8 mouse cellular contexts compared by ENCODE assay signal in the genomic region with DNA sequence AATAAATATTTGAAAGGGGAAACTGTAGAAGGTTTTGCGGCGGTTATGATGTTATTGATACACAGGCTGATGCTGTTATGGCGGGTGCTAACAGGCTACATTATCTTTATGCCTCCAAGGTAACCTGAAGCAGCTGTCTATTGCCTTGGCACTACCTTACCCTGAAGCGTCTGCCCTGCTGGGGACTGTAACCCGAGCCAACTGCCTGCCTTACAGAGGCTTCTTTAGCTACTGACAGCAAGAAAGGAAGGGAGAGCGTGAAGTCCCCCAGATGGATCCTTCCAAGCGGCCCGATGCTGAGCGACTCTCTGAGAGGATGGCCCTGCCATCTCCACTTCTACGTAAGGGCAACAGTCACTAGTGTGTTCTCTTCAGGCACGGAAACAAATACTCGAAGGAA. TPM values are rescaled to one million over a fixed set of nuclear protein-coding genes. Genes with fewer than 3 reads are reported as not detected.
DNase-seq lines count a peak whose midpoint lies in the region; ATAC-seq and TF ChIP-seq lines count a peak whose summit lies in the region.

Gene Fam107b, plus strand, starts transcription at position 303 of the 400 bp plus-strand sequence.

- H3K27me3 ChIP-seq in heart, embryonic 14.5 days (ENCODE audit: control insufficient read depth, insufficient read depth, low read length) = no peaks in the 10 kb centered on the region
- peaks cover 3% of the 10 kb centered on the region; the same call in 1 of the 2 replicates for H3K27me3 ChIP-seq in G1E (ENCODE audit: insufficient read depth, low read length)
- no peaks in the 10 kb centered on the region for H3K27me3 ChIP-seq in forebrain, embryonic 10.5 days (ENCODE audit: poor library complexity, severe bottlenecking)
- H3K27me3 ChIP-seq in neural tube, embryonic 14.5 days (ENCODE audit: control insufficient read depth, insufficient read depth, low read length) = no peaks in the 10 kb centered on the region

- intact Hi-C loops in left cerebral cortex, postnatal 14 days (cut with DNase I) = no loop called here

- no peak for DNase-seq in heart, adult 11 months
- no peak for DNase-seq in G1E (ENCODE audit: low spot score)
- no peak for DNase-seq in forebrain, embryonic 10.5 days (ENCODE audit: extremely low spot score, low spot score)
- no peak for DNase-seq in layer of hippocampus, postnatal 36 days
- DNase-seq in left cerebral cortex, postnatal 14 days (ENCODE audit: low spot score in 2 of 2) = no peak
- DNase-seq in T-cell, adult 2 months (ENCODE audit: low spot score) = no peak

- no peaks in the 10 kb centered on the region for H3K36me3 ChIP-seq in heart, embryonic 14.5 days (ENCODE audit: control insufficient read depth, insufficient read depth, low read length)
- H3K36me3 ChIP-seq in G1E (replicated peaks) = no peaks in the 10 kb centered on the region
- H3K36me3 ChIP-seq in forebrain, embryonic 10.5 days (replicated peaks) = no peaks in the 10 kb centered on the region
- H3K36me3 ChIP-seq in neural tube, embryonic 14.5 days (ENCODE audit: control insufficient read depth, insufficient read depth, low read length) = no peaks in the 10 kb centered on the region

- no peak within 1 kb of the TSS for H3K9ac ChIP-seq in heart, embryonic 14.5 days (ENCODE audit: low read length)
- no peak within 1 kb of the TSS for H3K9ac ChIP-seq in neural tube, embryonic 14.5 days (replicated peaks; ENCODE audit: low read depth, low read length)

- no peak within 1 kb of the TSS for H3K4me3 ChIP-seq in heart, embryonic 14.5 days (ENCODE audit: control insufficient read depth in 1 of 2, insufficient read depth in 1 of 2, low read depth in 1 of 2, low read length in 2 of 2)
- no peak within 1 kb of the TSS for H3K4me3 ChIP-seq in G1E (ENCODE audit: low read depth, low read length)
- no peak within 1 kb of the TSS for H3K4me3 ChIP-seq in forebrain, embryonic 10.5 days
- no peak within 1 kb of the TSS for H3K4me3 ChIP-seq in neural tube, embryonic 14.5 days (ENCODE audit: low read depth, low read length)

- no peak within 1 kb of the TSS for H3K27ac ChIP-seq in heart, embryonic 14.5 days (replicated peaks in 1 of 2; ENCODE audit: control insufficient read depth in 1 of 2, insufficient read depth in 1 of 2, low read depth in 2 of 2, low read length in 2 of 2)
- no peak within 1 kb of the TSS for H3K27ac ChIP-seq in forebrain, embryonic 10.5 days
- no peak within 1 kb of the TSS for H3K27ac ChIP-seq in neural tube, embryonic 14.5 days (ENCODE audit: low read depth, low read length)

- no peak for ATAC-seq in heart, embryonic 14.5 days (ENCODE audit: insufficient number of reproducible peaks, insufficient read depth, low FRiP score, low read depth)
- no peak for ATAC-seq in G1E (ENCODE audit: extremely low read depth, insufficient number of reproducible peaks, low FRiP score, poor library complexity, severe bottlenecking)
- ATAC-seq in neural tube, embryonic 14.5 days (ENCODE audit: low read depth) = no peak

- H3K4me2 ChIP-seq in heart, embryonic 14.5 days (ENCODE audit: low read length) = no peak within 1 kb of the TSS
- H3K4me2 ChIP-seq in neural tube, embryonic 14.5 days (ENCODE audit: low read depth, low read length) = no peak within 1 kb of the TSS

- 64% methylated on average over 12 of the region's 12 CpGs for WGBS in heart, embryonic 14.5 days
- WGBS in forebrain, embryonic 10.5 days = 71% methylated on average over 12 of the region's 12 CpGs
- 72% methylated on average over 12 of the region's 12 CpGs for WGBS in neural tube, embryonic 14.5 days

- TF ChIP-seq CTCF in G1E (IDR thresholded peaks at IDR 0.05; ENCODE audit: low read depth, low read length) = no peak

- H3K9me3 ChIP-seq in heart, embryonic 14.5 days (ENCODE audit: control insufficient read depth, low read length) = no peaks in the 10 kb centered on the region
- H3K9me3 ChIP-seq in G1E (replicated peaks) = no peaks in the 10 kb centered on the region
- H3K9me3 ChIP-seq in forebrain, embryonic 10.5 days = no peaks in the 10 kb centered on the region
- H3K9me3 ChIP-seq in neural tube, embryonic 14.5 days (ENCODE audit: control insufficient read depth, low read length) = no peaks in the 10 kb centered on the region

- no peaks in the 10 kb centered on the region for H3K4me1 ChIP-seq in heart, embryonic 14.5 days (ENCODE audit: control insufficient read depth in 2 of 2, insufficient read depth in 2 of 2, low read length in 2 of 2)
- H3K4me1 ChIP-seq in G1E (ENCODE audit: insufficient read depth, low read depth, low read length) = no peaks in the 10 kb centered on the region
- H3K4me1 ChIP-seq in forebrain, embryonic 10.5 days = no peaks in the 10 kb centered on the region
- H3K4me1 ChIP-seq in neural tube, embryonic 14.5 days (ENCODE audit: control insufficient read depth, insufficient read depth, low read length) = no peaks in the 10 kb centered on the region

RNA-seq across cellular contexts. Expression of gene Fam107b, which starts in this region (rescaled TPM):
- 26.5 and 27.0 TPM in 2 replicates for polyA plus RNA-seq in heart, embryonic 14.5 days (2014; fragmentation: Nextera tagmentation; extraction: Ambion mirVana)
- 6.1 and 19.4 TPM in 2 replicates for total RNA-seq in G1E (2014; fragmentation: Nextera tagmentation)
- 25.4 and 34.1 TPM in 2 replicates for total RNA-seq in G1E (2017)
- 1.2 and 3.6 TPM in 2 replicates for polyA plus RNA-seq in G1E (2012)
- 42.6 and 43.1 TPM in 2 replicates for polyA plus RNA-seq in forebrain, embryonic 10.5 days (2016; fragmentation: Nextera tagmentation; extraction: Ambion mirVana)
- total RNA-seq in layer of hippocampus, postnatal 36 days (2021) = 10 to 100 TPM; 13.1 to 18.6 TPM
- 34.4 and 40.0 TPM in 2 replicates for polyA plus RNA-seq in neural tube, embryonic 14.5 days (2014; fragmentation: Nextera tagmentation; extraction: Ambion mirVana)
- 10 to 100 TPM in 1 of 2 experiments, 1 to 10 TPM in 1; 9.3 to 10.5 TPM for total RNA-seq in left cerebral cortex, postnatal 14 days (2021)
